Mouse (Mus musculus) ZHBTc4 (cell line): ENCODE measurements around the gene Olfr632.

Experiments
- DNase-seq: peaks from one replicate; pipeline ENCODE4 v3.0.0-alpha.2; 2011; ENCODE audit warnings: low read depth, low spot score

Olfr632 gene

GRCm38 (mm10) chr7:103934264-103934663 lies at the start of gene Olfr632:
TSS of gene Olfr632 (plus strand) at chr7:103934347.
- DNase-seq, result no peak

- DNase-seq, result no peak
Measured at GRCm38 (mm10) chr7:103886152-103886551, 48.0 kb upstream of the Olfr632 start, which contains the start of gene Olfr66. TSS of gene Olfr66 (minus strand) at chr7:103886252.

- DNase-seq, result no peak
Measured at GRCm38 (mm10) chr7:103894385-103894784, 39.8 kb upstream of the Olfr632 start, which contains the start of gene Olfr64. TSS of gene Olfr64 (minus strand) at chr7:103894485.

- DNase-seq, result no peak
Measured at GRCm38 (mm10) chr7:103903187-103903586, 31.0 kb upstream of the Olfr632 start, which contains the start of gene Olfr65. TSS of gene Olfr65 (plus strand) at chr7:103903487.

- DNase-seq, result no peak
Measured at GRCm38 (mm10) chr7:103910047-103910446, 24.1 kb upstream of the Olfr632 start.

GRCm38 (mm10) chr7:103912969-103913511 lies 21.1 kb upstream of the Olfr632 start:
- peak; percentile 37 for DNase-seq

GRCm38 (mm10) chr7:103915338-103915737 lies 18.8 kb upstream of the Olfr632 start:
- DNase-seq, result no peak

GRCm38 (mm10) chr7:103928525-103928924 lies 5.6 kb upstream of the Olfr632 start, which contains the start of gene Olfr631:
TSS of gene Olfr631 (plus strand) at chr7:103928825.
- DNase-seq, result no peak

- DNase-seq, result peak; percentile 74
Measured at GRCm38 (mm10) chr7:103942730-103943129, 8.6 kb downstream of the Olfr632 start.

- no peak for DNase-seq
Measured at GRCm38 (mm10) chr7:103944137-103944536, 10.0 kb downstream of the Olfr632 start, which contains the start of gene Olfr633. TSS of gene Olfr633 (plus strand) at chr7:103944437.

- peak; percentile 19 for DNase-seq
Measured at GRCm38 (mm10) chr7:103966873-103967272, 32.7 kb downstream of the Olfr632 start.

- DNase-seq, result no peak
Measured at GRCm38 (mm10) chr7:103970852-103971251, 36.7 kb downstream of the Olfr632 start, which contains the start of gene Olfr635. TSS of gene Olfr635 (plus strand) at chr7:103971152.

- DNase-seq, result no peak
Measured at GRCm38 (mm10) chr7:103971782-103972181, 37.6 kb downstream of the Olfr632 start.
